Comparison of ENCODE assay signal across 28 mouse cellular contexts in the genomic region with DNA sequence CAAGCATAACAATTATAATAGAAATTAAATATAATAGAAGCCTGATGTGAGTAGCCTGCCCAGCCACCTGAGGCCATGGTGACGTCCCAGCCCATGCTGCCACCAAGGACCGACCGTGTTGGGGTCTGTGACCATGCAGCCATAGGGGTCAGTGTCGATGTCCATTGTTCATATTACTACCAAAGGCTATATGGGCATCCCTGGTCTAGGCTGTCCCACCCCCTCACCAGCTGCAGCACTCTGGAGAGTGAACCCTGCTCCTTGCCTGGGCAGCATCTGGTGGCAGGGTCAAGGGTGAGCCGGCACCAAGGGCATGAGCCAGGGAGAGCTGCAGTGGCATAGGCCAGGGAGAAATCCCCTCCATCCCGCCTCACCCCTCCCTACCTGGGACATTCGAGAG. TPM values are rescaled to one million over a fixed set of nuclear protein-coding genes. Genes with fewer than 3 reads are reported as not detected.
DNase-seq lines count a peak whose midpoint lies in the region; ATAC-seq lines count a peak whose summit lies in the region.
"Had no signal": no experiment of that assay in that cellular context is flagged by ENCODE, and none has a peak within 500 bp of the region (broad histone marks: within the 10 kb centered on the region; RNA-seq: fewer than 3 reads in every experiment).

No protein-coding gene starts in this region.

- H3K36me3 ChIP-seq in forebrain, embryonic 11.5 days (ENCODE audit: control insufficient read depth, insufficient read depth, low read length) = no peaks in the 10 kb centered on the region; the same call in 1 of the 2 replicates
- H3K36me3 ChIP-seq in forebrain, embryonic 14.5 days (ENCODE audit: control insufficient read depth, insufficient read depth, low read length) = no peaks in the 10 kb centered on the region
- H3K36me3 ChIP-seq in kidney, embryonic 14.5 days (ENCODE audit: control insufficient read depth, insufficient read depth, low read length) = no peaks in the 10 kb centered on the region
- H3K36me3 ChIP-seq in midbrain, embryonic 11.5 days (ENCODE audit: control insufficient read depth, insufficient read depth, low read length) = no peaks in the 10 kb centered on the region
- no peaks in the 10 kb centered on the region for H3K36me3 ChIP-seq in midbrain, embryonic 15.5 days (replicated peaks)
- H3K36me3 ChIP-seq in ES-E14 (ENCODE audit: control insufficient read depth, insufficient read depth, low read length, poor library complexity, severe bottlenecking) = no peaks in the 10 kb centered on the region
- H3K36me3 ChIP-seq: heart, embryonic 13.5 days; hindbrain, embryonic 10.5 days; liver, embryonic 13.5 days had no signal

- in situ Hi-C loops in ES-E14 (cut with MboI; ENCODE audit: low sequenced_read_pairs in 2 of 2, unreplicated experiment in 2 of 2) = no loop called here

- H3K27me3 ChIP-seq in forebrain, embryonic 11.5 days (ENCODE audit: control insufficient read depth, insufficient read depth, low read length) = no peaks in the 10 kb centered on the region
- H3K27me3 ChIP-seq in forebrain, embryonic 14.5 days (replicated peaks; ENCODE audit: control insufficient read depth, insufficient read depth, low read length) = no peaks in the 10 kb centered on the region
- H3K27me3 ChIP-seq in kidney, embryonic 14.5 days (ENCODE audit: control insufficient read depth, insufficient read depth, low read length) = no peaks in the 10 kb centered on the region
- H3K27me3 ChIP-seq in midbrain, embryonic 11.5 days (ENCODE audit: control insufficient read depth, insufficient read depth, low read length) = no peaks in the 10 kb centered on the region
- no peaks in the 10 kb centered on the region for H3K27me3 ChIP-seq in midbrain, embryonic 15.5 days (replicated peaks)
- H3K27me3 ChIP-seq: heart, embryonic 13.5 days; liver, embryonic 13.5 days; Patski had no signal

- no peak overlapping the region for H3K27ac ChIP-seq in forebrain, embryonic 11.5 days (ENCODE audit: low read depth, low read length)
- H3K27ac ChIP-seq in forebrain, embryonic 14.5 days (ENCODE audit: low read depth, low read length) = no peak overlapping the region
- H3K27ac ChIP-seq in kidney, embryonic 14.5 days (ENCODE audit: low read depth, low read length) = no peak overlapping the region
- H3K27ac ChIP-seq in midbrain, embryonic 11.5 days (ENCODE audit: low read depth, low read length) = no peak overlapping the region
- H3K27ac ChIP-seq in midbrain, embryonic 15.5 days = no peak overlapping the region
- H3K27ac ChIP-seq in ES-E14 (ENCODE audit: insufficient read depth, low read depth, low read length, poor library complexity, severe bottlenecking) = no peak overlapping the region
- H3K27ac ChIP-seq: heart, adult 2 months; heart, embryonic 13.5 days; hindbrain, embryonic 10.5 days; liver, embryonic 13.5 days; macrophage had no signal

- no peak overlapping the region for H3K4me3 ChIP-seq in forebrain, embryonic 11.5 days (ENCODE audit: low read depth, low read length)
- H3K4me3 ChIP-seq in forebrain, embryonic 14.5 days (ENCODE audit: low read depth, low read length) = no peak overlapping the region
- H3K4me3 ChIP-seq in kidney, embryonic 14.5 days (ENCODE audit: low read length) = no peak overlapping the region
- no peak overlapping the region for H3K4me3 ChIP-seq in midbrain, embryonic 11.5 days (ENCODE audit: low read depth, low read length)
- H3K4me3 ChIP-seq in midbrain, embryonic 15.5 days = no peak overlapping the region
- no peak overlapping the region for H3K4me3 ChIP-seq in ES-E14 (ENCODE audit: insufficient read depth in 1 of 2, low read depth in 1 of 2, low read length in 2 of 2, poor library complexity in 1 of 2, severe bottlenecking in 1 of 2)
- H3K4me3 ChIP-seq: heart, adult 2 months; heart, embryonic 13.5 days; hindbrain, embryonic 10.5 days; liver, embryonic 13.5 days had no signal

- no peaks in the 10 kb centered on the region for H3K4me1 ChIP-seq in forebrain, embryonic 11.5 days (replicated peaks; ENCODE audit: control insufficient read depth, insufficient read depth, low read length)
- no peaks in the 10 kb centered on the region for H3K4me1 ChIP-seq in forebrain, embryonic 14.5 days (ENCODE audit: control insufficient read depth, insufficient read depth, low read length)
- H3K4me1 ChIP-seq in kidney, embryonic 14.5 days (ENCODE audit: control insufficient read depth, insufficient read depth, low read length) = no peaks in the 10 kb centered on the region
- no peaks in the 10 kb centered on the region for H3K4me1 ChIP-seq in midbrain, embryonic 11.5 days (ENCODE audit: control insufficient read depth, insufficient read depth, low read length)
- H3K4me1 ChIP-seq in midbrain, embryonic 15.5 days = no peaks in the 10 kb centered on the region
- H3K4me1 ChIP-seq in ES-E14 (ENCODE audit: control insufficient read depth in 2 of 2, insufficient read depth in 2 of 2, low read length in 2 of 2, poor library complexity in 1 of 2) = peaks cover 0 to 6% of the 10 kb centered on the region in 2 experiments; a peak in 1 of 4 replicates
- H3K4me1 ChIP-seq: heart, embryonic 13.5 days; hindbrain, embryonic 10.5 days; liver, embryonic 13.5 days had no signal

- no peaks in the 10 kb centered on the region for H3K9me3 ChIP-seq in forebrain, embryonic 11.5 days (ENCODE audit: control insufficient read depth, low read length)
- H3K9me3 ChIP-seq in forebrain, embryonic 14.5 days (replicated peaks; ENCODE audit: control insufficient read depth, low read length) = no peaks in the 10 kb centered on the region
- H3K9me3 ChIP-seq in kidney, embryonic 14.5 days (ENCODE audit: control insufficient read depth, low read length) = no peaks in the 10 kb centered on the region
- no peaks in the 10 kb centered on the region for H3K9me3 ChIP-seq in midbrain, embryonic 11.5 days (ENCODE audit: control insufficient read depth, low read length)
- H3K9me3 ChIP-seq in midbrain, embryonic 15.5 days = no peaks in the 10 kb centered on the region
- no peaks in the 10 kb centered on the region for H3K9me3 ChIP-seq in ES-E14 (ENCODE audit: control insufficient read depth, insufficient read depth, low read depth, low read length)
- H3K9me3 ChIP-seq: heart, embryonic 13.5 days; hindbrain, embryonic 10.5 days; liver, embryonic 13.5 days had no signal

- ATAC-seq in forebrain, embryonic 11.5 days (replicated peaks; ENCODE audit: low FRiP score) = peak; percentile 30; the same call in 1 of the 2 replicates
- ATAC-seq in forebrain, embryonic 14.5 days = no peak
- peak; percentile 35; the same call in 1 of the 2 replicates for ATAC-seq in kidney, embryonic 14.5 days (ENCODE audit: low FRiP score, low TSS enrichment)
- ATAC-seq in midbrain, embryonic 11.5 days (ENCODE audit: low FRiP score) = 0 out of 2 replicates have a peak, but pooled peaks have one; percentile 31
- no peak for ATAC-seq in midbrain, embryonic 15.5 days (replicated peaks)
- ATAC-seq: forebrain, embryonic 16.5 days; Patski had no signal

- no peak overlapping the region for H3K4me2 ChIP-seq in forebrain, embryonic 11.5 days (ENCODE audit: low read depth, low read length, severe bottlenecking)
- no peak overlapping the region for H3K4me2 ChIP-seq in forebrain, embryonic 14.5 days (ENCODE audit: low read length)
- H3K4me2 ChIP-seq in kidney, embryonic 14.5 days (replicated peaks; ENCODE audit: low read depth, low read length) = no peak overlapping the region
- no peak overlapping the region for H3K4me2 ChIP-seq in midbrain, embryonic 11.5 days
- H3K4me2 ChIP-seq in midbrain, embryonic 15.5 days = no peak overlapping the region
- H3K4me2 ChIP-seq: heart, embryonic 13.5 days; liver, embryonic 13.5 days had no signal

- H3K9ac ChIP-seq in forebrain, embryonic 11.5 days (ENCODE audit: low read length) = no peak overlapping the region
- no peak overlapping the region for H3K9ac ChIP-seq in forebrain, embryonic 14.5 days (ENCODE audit: low read length)
- H3K9ac ChIP-seq in kidney, embryonic 14.5 days (ENCODE audit: low read depth, low read length) = no peak overlapping the region
- no peak overlapping the region for H3K9ac ChIP-seq in midbrain, embryonic 11.5 days (ENCODE audit: low read length)
- H3K9ac ChIP-seq in midbrain, embryonic 15.5 days = no peak overlapping the region
- 0 out of 2 replicates have a peak overlapping the region, but pooled peaks have one; percentile 26 for H3K9ac ChIP-seq in ES-E14 (ENCODE audit: insufficient read depth, low read depth, low read length, poor library complexity, severe bottlenecking)
- H3K9ac ChIP-seq: heart, embryonic 13.5 days; liver, embryonic 13.5 days had no signal

- no peak for DNase-seq in forebrain, embryonic 11.5 days (ENCODE audit: low spot score)
- no peak for DNase-seq in forebrain, embryonic 14.5 days (ENCODE audit: low spot score)
- DNase-seq in kidney, adult 8-10 months = no peak
- DNase-seq in midbrain, embryonic 11.5 days (ENCODE audit: low spot score, missing footprints) = no peak
- no peak for DNase-seq in ES-E14 (ENCODE audit: low read depth, low spot score)
- DNase-seq: adrenal gland, postnatal 10 days; cerebellum, adult 8-10 months; cerebellum, postnatal 25 days; heart, adult 2 months; heart, postnatal 14 days; kidney, adult 2 months; kidney, postnatal 14 days; layer of hippocampus, adult 9-11 months; liver, embryonic 13.5 days; lung, adult 2 months; lung, postnatal 10 days; right cerebral cortex, postnatal 25 days; thymus, adult 18-20 months; thymus, postnatal 25 days had no signal

- WGBS in forebrain, embryonic 11.5 days = 90% methylated on average over 7 of the region's 7 CpGs
- 93% methylated on average over 7 of the region's 7 CpGs for WGBS in forebrain, embryonic 14.5 days
- 88% methylated on average over 7 of the region's 7 CpGs for WGBS in kidney, embryonic 14.5 days
- whole genome bisulfite sequencing in midbrain, embryonic 11.5 days = 87% methylated on average over 7 of the region's 7 CpGs
- 90% methylated on average over 7 of the region's 7 CpGs for WGBS in midbrain, embryonic 15.5 days

RNA-seq across cellular contexts. Expression of a gene that starts 19.1 kb away (rescaled TPM):
- polyA plus RNA-seq in forebrain, embryonic 11.5 days (2014; fragmentation: Nextera tagmentation; extraction: Ambion mirVana) = 1,243 and 1,383 TPM in 2 replicates
- polyA plus RNA-seq in forebrain, embryonic 14.5 days (2014; fragmentation: Nextera tagmentation; extraction: Ambion mirVana) = 1,099 and 1,463 TPM in 2 replicates
- polyA plus RNA-seq in kidney, embryonic 14.5 days (2014; fragmentation: Nextera tagmentation; extraction: Ambion mirVana) = 1,793 and 2,428 TPM in 2 replicates
- polyA plus RNA-seq in midbrain, embryonic 11.5 days (2014; fragmentation: Nextera tagmentation; extraction: Ambion mirVana) = 1,283 and 1,438 TPM in 2 replicates
- 1,021 and 1,031 TPM in 2 replicates for polyA plus RNA-seq in midbrain, embryonic 15.5 days (2015; fragmentation: Nextera tagmentation; extraction: Ambion mirVana)
- 5,422 and 5,676 TPM in 2 replicates for total RNA-seq in ES-E14 (2012; rRNA removed)

RNA-seq across cellular contexts. Expression of a gene that starts 28.8 kb away (rescaled TPM):
- 33.8 and 38.4 TPM in 2 replicates for polyA plus RNA-seq in forebrain, embryonic 11.5 days (2014; fragmentation: Nextera tagmentation; extraction: Ambion mirVana)
- 12.6 and 15.8 TPM in 2 replicates for polyA plus RNA-seq in forebrain, embryonic 14.5 days (2014; fragmentation: Nextera tagmentation; extraction: Ambion mirVana)
- polyA plus RNA-seq in kidney, embryonic 14.5 days (2014; fragmentation: Nextera tagmentation; extraction: Ambion mirVana) = 26.3 and 33.0 TPM in 2 replicates
- polyA plus RNA-seq in midbrain, embryonic 11.5 days (2014; fragmentation: Nextera tagmentation; extraction: Ambion mirVana) = 28.9 and 31.1 TPM in 2 replicates
- polyA plus RNA-seq in midbrain, embryonic 15.5 days (2015; fragmentation: Nextera tagmentation; extraction: Ambion mirVana) = 2.7 and 3.3 TPM in 2 replicates
- total RNA-seq in ES-E14 (2012; rRNA removed) = 4.7 and 10.4 TPM in 2 replicates
- total RNA-seq: gastrocnemius, adult 8-10 months; heart, adult 2 months; neutrophil, adult 5-6 weeks had no signal
- polyA plus RNA-seq: heart, adult 2 months; kidney, adult 2 months had no signal

RNA-seq across cellular contexts. Expression of a gene that starts 44.0 kb away (rescaled TPM):
- polyA plus RNA-seq in forebrain, embryonic 11.5 days (2014; fragmentation: Nextera tagmentation; extraction: Ambion mirVana) = 436 and 487 TPM in 2 replicates
- 338 and 389 TPM in 2 replicates for polyA plus RNA-seq in forebrain, embryonic 14.5 days (2014; fragmentation: Nextera tagmentation; extraction: Ambion mirVana)
- 642 and 884 TPM in 2 replicates for polyA plus RNA-seq in kidney, embryonic 14.5 days (2014; fragmentation: Nextera tagmentation; extraction: Ambion mirVana)
- polyA plus RNA-seq in midbrain, embryonic 11.5 days (2014; fragmentation: Nextera tagmentation; extraction: Ambion mirVana) = 470 and 474 TPM in 2 replicates
- 274 and 297 TPM in 2 replicates for polyA plus RNA-seq in midbrain, embryonic 15.5 days (2015; fragmentation: Nextera tagmentation; extraction: Ambion mirVana)
- 947 and 1,086 TPM in 2 replicates for total RNA-seq in ES-E14 (2012; rRNA removed)

RNA-seq across cellular contexts. Expression of a gene that starts 44.1 kb away (rescaled TPM):
- 40.6 and 42.3 TPM in 2 replicates for polyA plus RNA-seq in forebrain, embryonic 11.5 days (2014; fragmentation: Nextera tagmentation; extraction: Ambion mirVana)
- 35.5 and 38.6 TPM in 2 replicates for polyA plus RNA-seq in forebrain, embryonic 14.5 days (2014; fragmentation: Nextera tagmentation; extraction: Ambion mirVana)
- 44.1 and 56.4 TPM in 2 replicates for polyA plus RNA-seq in kidney, embryonic 14.5 days (2014; fragmentation: Nextera tagmentation; extraction: Ambion mirVana)
- polyA plus RNA-seq in midbrain, embryonic 11.5 days (2014; fragmentation: Nextera tagmentation; extraction: Ambion mirVana) = 34.5 and 35.7 TPM in 2 replicates
- 38.5 and 39.4 TPM in 2 replicates for polyA plus RNA-seq in midbrain, embryonic 15.5 days (2015; fragmentation: Nextera tagmentation; extraction: Ambion mirVana)
- 53.8 and 56.8 TPM in 2 replicates for total RNA-seq in ES-E14 (2012; rRNA removed)

RNA-seq across cellular contexts. Expression of a gene that starts 57.1 kb away (rescaled TPM):
- polyA plus RNA-seq in forebrain, embryonic 11.5 days (2014; fragmentation: Nextera tagmentation; extraction: Ambion mirVana) = 42.2 and 43.4 TPM in 2 replicates
- polyA plus RNA-seq in forebrain, embryonic 14.5 days (2014; fragmentation: Nextera tagmentation; extraction: Ambion mirVana) = 22.7 and 26.1 TPM in 2 replicates
- polyA plus RNA-seq in kidney, embryonic 14.5 days (2014; fragmentation: Nextera tagmentation; extraction: Ambion mirVana) = 33.4 and 37.1 TPM in 2 replicates
- 37.6 and 38.9 TPM in 2 replicates for polyA plus RNA-seq in midbrain, embryonic 11.5 days (2014; fragmentation: Nextera tagmentation; extraction: Ambion mirVana)
- 12.7 and 14.6 TPM in 2 replicates for polyA plus RNA-seq in midbrain, embryonic 15.5 days (2015; fragmentation: Nextera tagmentation; extraction: Ambion mirVana)
- 10.1 and 11.7 TPM in 2 replicates for total RNA-seq in ES-E14 (2012; rRNA removed)

Comparison
In these comparisons a context has a peak if more than half of its experiments do, and no peak if none do; other contexts are left out.
1. ATAC-seq: peak in forebrain, embryonic 11.5 days (single experiment), kidney, embryonic 14.5 days (single experiment) and midbrain, embryonic 11.5 days (single experiment); none in forebrain, embryonic 14.5 days (single experiment) and midbrain, embryonic 15.5 days (single experiment).